Mouse (Mus musculus) thymus, adult 2 months (tissue): ENCODE results near the gene Dxo. TPM values are rescaled to one million over a fixed set of nuclear protein-coding genes. Genes with fewer than 3 reads are reported as not detected.
A peak's percentile ranks its signal among the peaks of the same experiment; 100 is the strongest.
"Not testable (repeated sequence)": the region's sequence is repeated elsewhere in the genome, so short reads cannot be mapped to it uniquely, and the experiment has no call there.

Experiments used
- DNase-seq: peaks from one replicate; pipeline ENCODE4 v3.0.0; 2021
- H3K27ac ChIP-seq: fragments of 200-500 bp; 2 replicates; pipeline ENCODE4 v1.5.1; 2012; ENCODE audit warnings: low read length, control low read depth; ENCODE audit not compliant: control insufficient read depth, insufficient read depth
- H3K27me3 ChIP-seq: fragments of 200-500 bp; 2 replicates; pipeline ENCODE4 v1.6.1; 2012; ENCODE audit warnings: mild to moderate bottlenecking, low read length, moderate library complexity, mixed read lengths; ENCODE audit not compliant: control insufficient read depth, insufficient read depth
- H3K36me3 ChIP-seq: fragments of 200-500 bp; 2 replicates; pipeline ENCODE4 v1.6.1; 2012; ENCODE audit warnings: mild to moderate bottlenecking, low read length, moderate library complexity; ENCODE audit not compliant: control insufficient read depth, insufficient read depth
- H3K4me1 ChIP-seq: fragments of 200-500 bp; replicated peaks from 2 replicates; pipeline ENCODE4 v1.6.1; 2012; ENCODE audit warnings: low read length; ENCODE audit not compliant: control insufficient read depth, insufficient read depth
- H3K4me3 ChIP-seq: fragments of 200-500 bp; 2 replicates; pipeline ENCODE4 v1.5.1; 2012; ENCODE audit warnings: mild to moderate bottlenecking, low read length, control low read depth, moderate library complexity; ENCODE audit not compliant: control insufficient read depth, insufficient read depth
- CTCF ChIP-seq: fragments of 200-500 bp; IDR thresholded peaks from 2 replicates; pipeline ENCODE4 v1.5.1; 2012; ENCODE audit warnings: mild to moderate bottlenecking, control low read depth, low read length, moderate library complexity, borderline replicate concordance; ENCODE audit not compliant: control insufficient read depth, poor library complexity, insufficient read depth; ENCODE audit errors: extremely low read depth
- POLR2A ChIP-seq: fragments of 200-500 bp; IDR thresholded peaks from 2 replicates; pipeline ENCODE4 v1.6.1; 2012; ENCODE audit warnings: mild to moderate bottlenecking, low read length, control low read depth, moderate library complexity; ENCODE audit not compliant: control insufficient read depth, poor library complexity, insufficient read depth; ENCODE audit errors: extremely low read depth
- WGBS: fragments of 180-500 bp; shearing (Covaris S2); methylation state at CpG from one replicate; pipeline ENCODE4 v1.1.7; 2018; 5-methylcytosine and 5-hydroxymethylcytosine counted together
- polyA plus RNA-seq: library from polyadenylated mRNA; depleted of rRNA; stranded (reverse); fragments of >200 nt; gene quantifications from 2 replicates; pipeline ENCODE4 v1.2.3, GENCODE M21; 2012

Dxo gene
- polyA plus RNA-seq, 1 experiment: 115 TPM

DNA sequence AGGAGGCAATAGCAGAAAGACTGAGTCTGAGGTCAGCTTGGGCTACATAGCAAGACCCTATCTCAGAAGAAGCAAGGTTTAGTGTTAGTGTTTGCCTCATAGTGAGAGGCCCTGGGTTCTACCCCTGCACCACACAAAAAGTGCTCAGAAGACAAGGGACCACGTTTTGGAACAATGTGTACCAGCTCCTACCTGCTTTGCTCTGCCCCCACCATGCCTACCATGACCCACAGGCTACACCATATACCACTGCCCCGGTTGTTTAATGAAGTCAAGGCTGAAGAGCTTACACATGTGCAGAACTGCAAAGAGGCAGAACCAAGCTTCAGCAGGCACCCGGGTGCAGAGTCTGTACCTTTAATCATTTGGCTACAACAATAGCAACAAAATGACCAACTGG lies 29.6 kb upstream of the Dxo start:
- TF ChIP-seq CTCF: no peak
- TF ChIP-seq POLR2A: no peak
- Histone ChIP-seq H3K27ac (no peak overlapping the region), H3K4me3 (no peak overlapping the region), H3K27me3 (no peaks in the 10 kb centered on the region), H3K4me1 (no peaks in the 10 kb centered on the region), H3K36me3 (no peaks in the 10 kb centered on the region)
- no peak for DNase-seq
- WGBS: 67% methylated on average over 3 of the region's 3 CpGs

GRCm38 (mm10) chr17:34808599-34809205 lies 28.1 kb upstream of the Dxo start:
- Histone ChIP-seq H3K4me3 (no peak overlapping the region), H3K36me3 (no peaks in the 10 kb centered on the region), H3K4me1 (no peaks in the 10 kb centered on the region), H3K27ac (no peak overlapping the region), H3K27me3 (no peaks in the 10 kb centered on the region)
- no peak for DNase-seq
- 92% methylated on average over 6 of the region's 6 CpGs for WGBS
- TF ChIP-seq POLR2A: no peak
- no peak for TF ChIP-seq CTCF

GRCm38 (mm10) chr17:34810411-34810810 lies 26.4 kb upstream of the Dxo start:
- not testable (repeated sequence) for H3K27ac ChIP-seq, H3K4me3 ChIP-seq, H3K4me1 ChIP-seq, DNase-seq, H3K36me3 ChIP-seq, H3K27me3 ChIP-seq
- 88% methylated on average over 5 of the region's 5 CpGs for WGBS

DNA sequence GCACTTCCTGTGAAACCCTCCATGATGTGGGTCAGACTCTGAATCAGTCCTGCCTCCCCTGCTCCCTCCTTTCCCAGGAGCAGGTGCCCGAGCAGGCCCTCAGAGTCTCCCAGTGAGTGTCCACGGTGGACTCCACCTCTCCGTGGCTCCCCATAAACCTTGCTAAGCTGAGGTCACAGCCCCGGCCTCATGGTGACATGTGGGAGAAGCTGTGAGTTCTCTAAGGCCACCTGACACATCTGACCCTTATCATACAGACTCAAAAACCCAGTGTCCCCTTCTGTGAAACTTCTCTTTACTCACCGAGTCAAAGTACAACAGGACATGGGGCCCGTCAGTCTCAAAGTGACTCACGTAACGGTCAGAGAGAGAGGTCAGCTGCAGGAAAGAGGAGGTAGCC lies 26.0 kb upstream of the Dxo start:
- H3K4me3 ChIP-seq, H3K27ac ChIP-seq, H3K4me1 ChIP-seq, H3K36me3 ChIP-seq, H3K27me3 ChIP-seq, DNase-seq: not testable (repeated sequence)
- WGBS: 91% methylated on average over 8 of the region's 8 CpGs

DNA sequence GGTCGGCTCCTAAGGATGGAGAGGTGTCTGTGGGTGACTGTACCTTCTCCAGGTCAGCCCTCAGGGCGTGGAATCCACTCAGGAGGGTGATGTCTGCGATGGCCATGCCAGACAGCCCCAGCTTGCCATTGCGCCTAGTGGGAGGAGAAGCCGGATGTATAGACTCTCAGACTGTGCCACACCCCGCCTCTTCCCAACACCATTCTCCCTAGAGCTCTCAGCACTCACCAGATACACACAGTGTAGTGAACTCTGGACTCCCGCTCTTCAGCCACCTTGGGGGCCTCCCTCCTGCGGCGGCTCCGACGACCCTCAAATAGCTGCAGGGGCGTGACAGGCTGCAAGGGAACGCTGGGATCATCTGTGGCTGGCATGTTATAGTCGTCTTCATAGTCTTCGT lies 25.5 kb upstream of the Dxo start:
- H3K4me3 ChIP-seq: no peak overlapping the region
- H3K27ac ChIP-seq: no peak overlapping the region
- no peak for DNase-seq
- H3K36me3 ChIP-seq: no peaks in the 10 kb centered on the region
- WGBS: 86% methylated on average over 15 of the region's 15 CpGs
- no peaks in the 10 kb centered on the region for H3K4me1 ChIP-seq
- no peaks in the 10 kb centered on the region for H3K27me3 ChIP-seq
- no peak for TF ChIP-seq CTCF
- no peak for TF ChIP-seq POLR2A

- H3K4me3 ChIP-seq, H3K27me3 ChIP-seq, H3K36me3 ChIP-seq, H3K27ac ChIP-seq, H3K4me1 ChIP-seq: not testable (repeated sequence)
- peak; percentile 29 for DNase-seq
- TF ChIP-seq CTCF: peak; percentile 84
- WGBS: 65% methylated on average over 12 of the region's 12 CpGs
Observed at GRCm38 (mm10) chr17:34813747-34814146, 23.1 kb upstream of the Dxo start.

GRCm38 (mm10) chr17:34814818-34815370 lies 21.9 kb upstream of the Dxo start:
- no peaks in the 10 kb centered on the region for H3K36me3 ChIP-seq
- TF ChIP-seq CTCF: no peak
- TF ChIP-seq POLR2A: no peak
- H3K27ac ChIP-seq: no peak overlapping the region
- H3K4me3 ChIP-seq: no peak overlapping the region
- 87% methylated on average over 7 of the region's 7 CpGs for WGBS
- no peak for DNase-seq
- no peaks in the 10 kb centered on the region for H3K27me3 ChIP-seq
- H3K4me1 ChIP-seq: no peaks in the 10 kb centered on the region

GRCm38 (mm10) chr17:34830776-34831175 lies 6.0 kb upstream of the Dxo start:
- not testable (repeated sequence) for DNase-seq
- peaks cover 35% of the 10 kb centered on the region for H3K36me3 ChIP-seq
- WGBS: 97% methylated on average over 1 of the region's 1 CpGs

More at GRCm38 (mm10) chr17:34830776-34831175, 6.0 kb upstream of the Dxo start:
- H3K27ac ChIP-seq, H3K4me1 ChIP-seq, H3K27me3 ChIP-seq, H3K4me3 ChIP-seq: not testable (repeated sequence)
